Mouse (Mus musculus): Measurements from ENCODE around the gene Nup210. TPM values are rescaled to one million over a fixed set of nuclear protein-coding genes. Genes with fewer than 3 reads are reported as not detected.

The Nup210 gene
- polyA plus RNA-seq, 1 experiment from 2014 or later = 32.7 TPM

- 53% methylated on average over 5 of the region's 5 CpGs for WGBS
- H3K27ac ChIP-seq = peak overlapping the region; percentile 53; the same call in 1 of the 2 replicates
- no peaks in the 10 kb centered on the region for H3K27me3 ChIP-seq
- H3K4me2 ChIP-seq = no peak overlapping the region
- ATAC-seq (ENCODE audit: low FRiP score) = no peak
- H3K4me3 ChIP-seq (replicated peaks) = no peak overlapping the region
- no peaks in the 10 kb centered on the region for H3K9me3 ChIP-seq
- peaks cover 7% of the 10 kb centered on the region; the same call in 1 of the 2 replicates for H3K4me1 ChIP-seq
- H3K36me3 ChIP-seq (replicated peaks) = peaks cover 35% of the 10 kb centered on the region
- no peak overlapping the region for H3K9ac ChIP-seq
Measured at GRCm38 (mm10) chr6:91047434-91047833, 69.2 kb downstream of the Nup210 start.

GRCm38 (mm10) chr6:91046184-91046583 is 70.4 kb downstream of the Nup210 start:
- Histone ChIP-seq H3K36me3 (replicated peaks) (peaks cover 36% of the 10 kb centered on the region), H3K4me1 (peaks cover 7% of the 10 kb centered on the region; the same call in 1 of the 2 replicates), H3K9me3 (no peaks in the 10 kb centered on the region), H3K4me2 (no peak overlapping the region), H3K4me3 (replicated peaks) (no peak overlapping the region), H3K9ac (no peak overlapping the region), H3K27ac (no peak overlapping the region; the same call in 1 of the 2 replicates), H3K27me3 (no peaks in the 10 kb centered on the region)
- 73% methylated on average over 5 of the region's 5 CpGs for WGBS
- ATAC-seq (ENCODE audit: low FRiP score) = no peak

DNA sequence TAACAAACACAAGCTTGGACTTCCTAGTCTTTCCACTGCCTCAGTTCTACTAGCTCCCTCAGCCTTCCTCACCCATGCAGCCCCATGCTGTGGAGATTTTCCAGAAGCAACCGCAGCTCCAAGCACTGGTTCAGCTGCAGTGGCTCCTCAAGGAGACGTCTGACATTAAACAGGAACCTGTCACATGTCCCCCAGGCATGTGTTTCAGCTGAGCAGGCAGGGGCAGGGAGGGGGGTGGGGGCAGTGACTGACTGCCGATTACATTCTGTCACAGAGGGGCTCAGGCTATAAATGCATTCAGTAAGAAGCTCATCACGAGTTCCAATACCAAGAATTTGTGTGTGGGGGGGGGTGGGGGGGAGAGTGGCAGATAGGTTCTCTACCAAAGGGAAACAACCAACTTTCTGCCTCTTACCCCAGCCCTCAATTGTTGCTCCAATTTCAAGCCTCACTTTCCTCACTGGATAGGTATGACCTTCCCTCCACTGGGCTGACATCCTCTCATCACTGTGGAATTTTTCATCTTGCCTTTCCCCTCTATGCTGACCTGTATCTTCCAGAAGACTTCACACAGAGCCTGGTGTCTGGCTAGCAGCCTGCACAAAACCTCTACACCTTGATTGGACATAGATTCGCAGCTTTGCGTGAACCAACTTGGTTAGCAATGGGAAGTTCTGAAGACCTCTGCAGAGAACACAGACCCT is 71.8 kb downstream of the Nup210 start:
- WGBS = 76% methylated on average over 6 of the region's 6 CpGs
- no peaks in the 10 kb centered on the region for H3K27me3 ChIP-seq
- peaks cover 7% of the 10 kb centered on the region; the same call in 1 of the 2 replicates for H3K4me1 ChIP-seq
- H3K36me3 ChIP-seq (replicated peaks) = peaks cover 48% of the 10 kb centered on the region
- no peak for ATAC-seq (ENCODE audit: low FRiP score)
- H3K4me2 ChIP-seq = no peak overlapping the region
- no peak overlapping the region for H3K4me3 ChIP-seq (replicated peaks)
- no peak overlapping the region for H3K27ac ChIP-seq
- no peaks in the 10 kb centered on the region for H3K9me3 ChIP-seq
- H3K9ac ChIP-seq = no peak overlapping the region

DNA sequence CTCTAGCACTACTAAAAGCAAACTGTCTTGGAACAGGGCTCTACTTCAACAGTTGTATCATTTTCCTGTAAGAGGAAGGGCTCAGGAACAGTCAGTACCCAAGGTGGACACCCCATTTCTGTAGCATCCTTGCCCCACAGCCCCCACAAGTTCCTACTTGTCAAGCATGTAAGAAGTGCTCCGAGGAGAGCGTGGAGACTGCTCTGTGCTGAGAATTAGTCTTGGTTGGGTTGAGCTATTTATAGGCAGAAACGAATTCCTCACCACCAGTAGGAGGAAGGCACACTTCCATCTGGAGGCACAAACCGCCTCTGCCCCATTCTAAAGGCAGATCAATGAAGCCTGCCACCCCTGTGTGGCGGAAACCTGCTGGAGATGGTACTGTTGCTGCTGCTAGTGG is 75.3 kb downstream of the Nup210 start:
- H3K4me1 ChIP-seq = no peaks in the 10 kb centered on the region
- H3K27me3 ChIP-seq = no peaks in the 10 kb centered on the region
- no peak overlapping the region for H3K27ac ChIP-seq
- no peak for ATAC-seq (ENCODE audit: low FRiP score)
- H3K36me3 ChIP-seq (replicated peaks) = peaks cover 69% of the 10 kb centered on the region
- no peak overlapping the region for H3K9ac ChIP-seq
- WGBS = 50% methylated on average over 5 of the region's 5 CpGs
- H3K9me3 ChIP-seq = no peaks in the 10 kb centered on the region
- no peak overlapping the region for H3K4me2 ChIP-seq
- no peak overlapping the region for H3K4me3 ChIP-seq (replicated peaks)

DNA sequence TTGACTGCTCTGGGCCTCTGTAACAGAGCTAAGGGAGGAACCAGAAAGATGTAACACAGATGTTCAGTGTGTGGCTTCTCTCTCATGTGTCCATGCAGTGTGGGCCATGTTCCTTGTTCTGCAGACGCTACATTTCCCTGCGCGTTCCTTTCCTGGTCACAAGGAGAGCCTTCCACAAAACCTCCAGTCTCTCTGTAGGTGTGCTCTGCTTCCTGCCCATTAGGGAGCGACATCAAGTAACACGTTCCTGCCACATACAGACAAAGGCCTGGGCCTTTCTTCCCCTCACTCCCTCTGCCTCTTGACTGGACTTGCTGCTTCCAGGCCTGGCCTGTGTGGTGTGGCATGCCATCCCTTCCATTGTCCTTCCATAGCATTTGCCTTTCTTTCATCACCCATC is 88.4 kb downstream of the Nup210 start:
- Histone ChIP-seq H3K27me3 (no peaks in the 10 kb centered on the region), H3K27ac (no peak overlapping the region), H3K4me1 (0 out of 2 replicates have a peak, but pooled peaks cover 3% of the 10 kb centered on the region), H3K9ac (no peak overlapping the region), H3K36me3 (replicated peaks) (peaks cover 59% of the 10 kb centered on the region), H3K4me2 (no peak overlapping the region), H3K4me3 (replicated peaks) (no peak overlapping the region), H3K9me3 (no peaks in the 10 kb centered on the region)
- no peak for ATAC-seq (ENCODE audit: low FRiP score)
- WGBS = 91% methylated on average over 5 of the region's 5 CpGs

DNA sequence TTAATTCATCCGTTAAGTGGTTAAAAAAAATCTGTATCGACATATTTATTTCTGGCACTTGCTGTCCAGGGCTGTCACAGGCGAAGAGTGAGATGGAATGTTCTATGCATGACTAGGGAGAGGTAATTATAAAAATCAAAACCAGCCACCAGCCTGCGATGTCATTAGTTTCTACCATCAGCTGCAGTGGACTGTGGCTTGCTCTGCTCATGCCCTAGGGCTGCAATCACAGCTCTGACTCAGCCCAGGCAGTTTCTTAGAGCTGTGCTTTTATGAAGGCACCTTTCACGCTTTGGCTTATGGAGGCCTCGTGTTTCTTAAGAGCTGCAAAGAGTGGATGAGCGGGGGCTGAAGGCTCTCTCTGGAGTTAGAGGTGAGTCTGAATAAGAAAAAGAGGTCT is 95.8 kb downstream of the Nup210 start:
- H3K9me3 ChIP-seq = no peaks in the 10 kb centered on the region
- H3K9ac ChIP-seq = no peak overlapping the region
- no peak overlapping the region for H3K4me3 ChIP-seq (replicated peaks)
- H3K4me2 ChIP-seq = no peak overlapping the region
- no peak overlapping the region for H3K27ac ChIP-seq
- peaks cover 52% of the 10 kb centered on the region for H3K36me3 ChIP-seq (replicated peaks)
- H3K4me1 ChIP-seq = no peaks in the 10 kb centered on the region
- no peaks in the 10 kb centered on the region for H3K27me3 ChIP-seq
- no peak for ATAC-seq (ENCODE audit: low FRiP score)
- 83% methylated on average over 7 of the region's 7 CpGs for WGBS

DNA sequence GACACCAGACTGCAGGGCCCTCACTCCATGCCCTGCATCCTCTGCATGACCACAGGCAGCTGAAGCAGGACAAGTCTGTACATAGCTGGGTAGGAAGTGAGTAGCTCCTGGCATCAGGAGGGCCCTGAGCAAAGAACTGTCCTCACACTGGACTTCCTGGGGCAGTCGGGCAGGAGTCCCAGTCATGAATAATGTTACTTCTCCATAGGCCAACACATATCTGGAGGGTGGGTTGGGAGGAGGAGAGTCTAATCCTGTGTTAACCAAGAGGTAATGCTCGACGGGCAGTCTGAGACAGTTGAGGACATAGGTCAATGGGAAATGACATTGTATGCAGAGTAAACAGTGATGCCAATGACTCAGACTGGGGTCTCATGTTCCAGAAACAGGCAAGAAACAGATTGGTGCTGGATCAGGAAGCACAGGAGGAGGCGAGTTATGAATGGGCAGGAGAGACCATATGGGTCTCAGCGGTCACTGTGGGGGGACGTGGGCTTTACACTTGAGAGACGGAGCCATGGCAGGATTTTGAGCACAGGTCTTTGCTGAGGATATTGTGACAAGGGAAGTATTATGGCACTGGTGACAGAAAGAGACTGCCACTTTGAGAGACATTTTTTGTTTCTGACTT is 99.9 kb downstream of the Nup210 start:
- 89% methylated on average over 7 of the region's 7 CpGs for WGBS
- Histone ChIP-seq H3K27ac (no peak overlapping the region), H3K9ac (no peak overlapping the region), H3K4me2 (no peak overlapping the region), H3K27me3 (no peaks in the 10 kb centered on the region), H3K4me3 (replicated peaks) (no peak overlapping the region), H3K9me3 (no peaks in the 10 kb centered on the region), H3K36me3 (replicated peaks) (peaks cover 61% of the 10 kb centered on the region), H3K4me1 (peaks cover 9% of the 10 kb centered on the region; the same call in 1 of the 2 replicates)
- no peak for ATAC-seq (ENCODE audit: low FRiP score)

GRCm38 (mm10) chr6:91014198-91014958 is 102.3 kb downstream of the Nup210 start:
- no peaks in the 10 kb centered on the region for H3K27me3 ChIP-seq
- peaks cover 44% of the 10 kb centered on the region for H3K36me3 ChIP-seq (replicated peaks)
- H3K27ac ChIP-seq = peak overlapping the region; percentile 31
- WGBS = 80% methylated on average over 9 of the region's 9 CpGs
- H3K4me3 ChIP-seq (replicated peaks) = no peak overlapping the region
- H3K4me1 ChIP-seq = peaks cover 9% of the 10 kb centered on the region; the same call in 1 of the 2 replicates
- ATAC-seq (ENCODE audit: low FRiP score) = peak; percentile 60; the same call in 1 of the 2 replicates
- H3K9me3 ChIP-seq = no peaks in the 10 kb centered on the region
- H3K4me2 ChIP-seq = no peak overlapping the region
- H3K9ac ChIP-seq = no peak overlapping the region

DNA sequence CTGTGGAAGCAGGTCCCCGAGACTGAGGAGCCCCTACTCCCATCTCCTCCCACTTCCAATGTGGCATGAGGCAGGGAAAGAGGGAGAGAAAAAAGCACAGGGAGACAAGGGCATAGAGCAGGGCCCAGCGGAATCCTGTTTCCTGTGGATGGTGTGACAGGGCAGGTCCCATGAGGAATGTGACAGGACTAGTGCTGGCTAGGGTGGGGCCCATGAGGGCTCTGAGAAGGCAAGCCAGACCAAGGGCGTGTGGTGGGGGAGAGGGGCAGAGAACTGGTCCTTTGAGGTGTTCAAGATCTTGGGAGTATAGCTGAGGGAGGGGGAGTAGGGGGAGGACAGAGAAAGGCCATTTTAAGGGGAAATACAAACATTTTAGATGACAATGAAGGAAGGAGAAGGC is 104.2 kb downstream of the Nup210 start:
- no peaks in the 10 kb centered on the region for H3K27me3 ChIP-seq
- H3K4me1 ChIP-seq = peaks cover 9% of the 10 kb centered on the region; the same call in 1 of the 2 replicates
- WGBS = 86% methylated on average over 3 of the region's 3 CpGs
- no peak for ATAC-seq (ENCODE audit: low FRiP score)
- H3K36me3 ChIP-seq (replicated peaks) = peaks cover 36% of the 10 kb centered on the region
- no peak overlapping the region for H3K9ac ChIP-seq
- H3K9me3 ChIP-seq = no peaks in the 10 kb centered on the region
- no peak overlapping the region for H3K4me3 ChIP-seq (replicated peaks)
- no peak overlapping the region for H3K27ac ChIP-seq
- H3K4me2 ChIP-seq = no peak overlapping the region

DNA sequence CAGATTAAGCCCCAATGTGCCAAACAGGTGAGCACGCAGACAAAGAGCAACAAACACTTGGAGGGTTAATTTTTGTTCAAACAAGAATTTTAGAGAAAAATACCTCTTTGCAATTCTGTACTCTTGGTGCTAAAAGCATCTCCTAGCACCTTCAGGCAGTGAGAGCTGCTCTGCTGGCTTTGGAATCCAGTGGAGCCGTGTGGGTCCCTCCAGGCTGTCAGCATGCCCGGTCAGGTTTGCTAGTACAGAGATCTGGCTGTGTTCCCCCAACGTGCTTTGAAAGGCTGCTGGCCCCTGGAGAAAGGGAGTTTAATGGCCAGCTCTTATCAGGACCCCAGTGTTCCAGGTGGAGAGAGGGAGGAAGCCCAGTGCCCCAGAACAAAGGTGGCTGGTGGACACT is 105.1 kb downstream of the Nup210 start:
- peaks cover 29% of the 10 kb centered on the region for H3K36me3 ChIP-seq (replicated peaks)
- 73% methylated on average over 4 of the region's 4 CpGs for WGBS

GRCm38 (mm10) chr6:91008284-91008830 is 108.3 kb downstream of the Nup210 start:
- H3K36me3 ChIP-seq (replicated peaks) = peaks cover 5% of the 10 kb centered on the region; the same call in 1 of the 2 replicates
- H3K27me3 ChIP-seq = no peaks in the 10 kb centered on the region
- no peak for ATAC-seq (ENCODE audit: low FRiP score)
- no peaks in the 10 kb centered on the region for H3K4me1 ChIP-seq
- H3K9ac ChIP-seq = no peak overlapping the region
- H3K9me3 ChIP-seq = no peaks in the 10 kb centered on the region
- no peak overlapping the region for H3K27ac ChIP-seq
- no peak overlapping the region for H3K4me2 ChIP-seq
- WGBS = 89% methylated on average over 3 of the region's 3 CpGs
- no peak overlapping the region for H3K4me3 ChIP-seq (replicated peaks)

More for the DNA sequence above, 105.1 kb downstream of the Nup210 start:
- Histone ChIP-seq H3K27me3 (no peaks in the 10 kb centered on the region), H3K9ac (no peak overlapping the region), H3K4me2 (no peak overlapping the region), H3K27ac (no peak overlapping the region), H3K4me1 (peaks cover 9% of the 10 kb centered on the region; the same call in 1 of the 2 replicates), H3K9me3 (no peaks in the 10 kb centered on the region), H3K4me3 (replicated peaks) (no peak overlapping the region)
- ATAC-seq (ENCODE audit: low FRiP score) = no peak

- Histone ChIP-seq H3K36me3 (replicated peaks) (peaks cover 2% of the 10 kb centered on the region; the same call in 1 of the 2 replicates), H3K4me3 (replicated peaks) (no peak overlapping the region), H3K4me1 (no peaks in the 10 kb centered on the region), H3K27me3 (no peaks in the 10 kb centered on the region), H3K9ac (no peak overlapping the region), H3K9me3 (no peaks in the 10 kb centered on the region), H3K4me2 (no peak overlapping the region), H3K27ac (no peak overlapping the region)
- 82% methylated on average over 2 of the region's 2 CpGs for WGBS
- ATAC-seq (ENCODE audit: low FRiP score) = no peak
Measured at GRCm38 (mm10) chr6:91007207-91007606, 109.4 kb downstream of the Nup210 start.
